Mouse (Mus musculus) erythroblast, embryonic 14.5 days (primary cell): ENCODE results near the gene Tlk2.

Source experiments
- GATA1 ChIP-seq: IDR thresholded peaks from 2 replicates; pipeline ENCODE4 v1.6.1; 2012; ENCODE audit warnings: low read length, inconsistent platforms, mixed read lengths
- TAL1 ChIP-seq: IDR thresholded peaks from 3 replicates; pipeline ENCODE4 v1.6.1; 2012; ENCODE audit warnings: low read length, inconsistent platforms, mixed read lengths

GRCm38 (mm10) chr11:105280456-105280855 is 101.8 kb downstream of the Tlk2 start:
- TF ChIP-seq GATA1 (no peak), TAL1 (no peak)
